Mouse (Mus musculus): ENCODE measurements around the gene Iqch. TPM values are rescaled to one million over a fixed set of nuclear protein-coding genes. Genes with fewer than 3 reads are reported as not detected.

Gene Iqch
- total RNA-seq, 4 experiments from 2014 or later, result 0.18 TPM; not detected in 3

DNA sequence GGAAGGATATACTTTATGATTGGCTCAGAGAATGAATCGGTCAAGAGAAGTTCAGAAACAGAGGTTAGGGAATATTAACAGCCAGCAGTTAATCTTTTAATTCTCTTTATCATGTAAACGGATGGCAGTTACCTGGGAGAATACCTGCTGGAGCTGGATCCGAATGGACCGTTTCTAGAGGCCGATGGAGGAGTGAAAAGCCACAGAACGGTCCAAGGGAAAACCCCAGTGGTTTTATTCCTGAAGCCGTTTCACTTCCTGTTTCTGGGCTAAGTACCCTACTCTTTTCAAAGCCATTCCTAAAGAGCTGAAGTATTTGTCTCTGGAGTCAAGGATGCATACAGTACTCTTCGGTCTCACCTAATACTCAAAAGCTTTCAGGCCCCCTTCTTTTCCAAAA, 102.4 kb downstream of the Iqch start:
- no peak for DNase-seq (ENCODE audit: low spot score in 2 of 2)

DNA sequence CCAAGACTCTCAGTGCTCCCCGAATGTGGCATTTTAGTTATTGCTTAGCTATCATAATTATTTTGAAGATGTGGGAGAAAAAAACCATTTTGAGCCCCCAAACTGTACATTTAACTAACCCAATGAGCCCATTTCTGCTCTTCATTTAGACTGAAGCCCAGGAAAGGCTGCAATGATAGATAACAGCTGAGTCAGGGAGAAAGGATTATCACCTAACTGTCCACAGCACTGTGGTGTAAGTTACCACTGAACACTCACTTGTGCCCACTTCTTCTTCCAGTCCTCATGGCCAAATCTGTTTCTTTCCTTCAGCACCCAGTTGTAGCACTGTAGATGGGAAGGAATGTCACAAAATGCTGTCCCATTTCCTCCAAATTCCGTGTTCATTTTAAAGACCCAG, 106.5 kb downstream of the Iqch start:
- DNase-seq (ENCODE audit: low spot score in 2 of 2), result no peak

DNA sequence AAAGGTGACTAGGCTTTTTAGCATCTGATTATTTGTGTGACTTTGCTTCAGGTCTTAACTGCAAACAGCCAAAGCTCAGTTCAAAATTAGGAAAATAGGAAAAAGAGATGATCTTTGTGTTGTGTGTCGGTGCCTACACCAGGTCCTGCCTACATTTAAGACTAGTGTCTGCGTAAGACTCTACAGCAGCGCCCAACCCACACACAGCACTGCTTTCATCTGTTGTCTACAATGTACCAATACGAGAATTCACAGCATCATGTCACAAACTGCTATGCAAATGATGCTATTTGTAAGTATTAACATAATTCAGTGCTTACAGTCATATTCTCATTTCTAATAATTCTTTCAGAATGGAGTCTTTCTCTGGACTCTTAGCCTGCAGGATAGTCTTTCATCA, 108.5 kb downstream of the Iqch start:
- peak; percentile 17 to 25 for DNase-seq (ENCODE audit: low spot score in 2 of 2)

DNA sequence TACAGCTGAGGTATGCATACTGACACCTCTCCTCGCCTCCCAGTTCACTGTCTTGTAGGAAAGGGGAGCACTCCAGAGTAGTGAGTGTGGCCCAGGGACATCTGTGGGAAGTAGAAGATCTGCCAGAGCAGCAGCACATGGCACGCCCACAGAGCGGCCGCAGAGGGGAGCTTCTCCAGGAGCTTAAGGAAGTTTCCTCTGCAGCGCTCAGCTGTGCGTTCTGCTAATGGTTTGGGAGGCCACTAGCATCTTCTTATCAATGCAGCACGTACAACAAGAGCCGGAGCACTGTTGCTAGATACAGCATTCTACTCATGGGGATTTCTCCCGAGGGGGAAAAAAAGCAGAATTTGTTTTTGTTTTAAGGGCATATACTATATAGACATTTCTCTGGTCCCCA, 110.0 kb downstream of the Iqch start:
- DNase-seq (ENCODE audit: low spot score in 2 of 2), result no peak

- peak in 1 of 2 experiments; percentile 31 for DNase-seq (ENCODE audit: low spot score in 2 of 2)
These were observed 111.6 kb downstream of the Iqch start for GRCm38 (mm10) chr9:63490521-63491307.

- DNase-seq (ENCODE audit: low spot score in 2 of 2), result no peak
These were observed 113.1 kb downstream of the Iqch start for GRCm38 (mm10) chr9:63489156-63489555.

GRCm38 (mm10) chr9:63465561-63465960, 136.7 kb downstream of the Iqch start:
- no peak for DNase-seq (ENCODE audit: low spot score in 2 of 2)

DNA sequence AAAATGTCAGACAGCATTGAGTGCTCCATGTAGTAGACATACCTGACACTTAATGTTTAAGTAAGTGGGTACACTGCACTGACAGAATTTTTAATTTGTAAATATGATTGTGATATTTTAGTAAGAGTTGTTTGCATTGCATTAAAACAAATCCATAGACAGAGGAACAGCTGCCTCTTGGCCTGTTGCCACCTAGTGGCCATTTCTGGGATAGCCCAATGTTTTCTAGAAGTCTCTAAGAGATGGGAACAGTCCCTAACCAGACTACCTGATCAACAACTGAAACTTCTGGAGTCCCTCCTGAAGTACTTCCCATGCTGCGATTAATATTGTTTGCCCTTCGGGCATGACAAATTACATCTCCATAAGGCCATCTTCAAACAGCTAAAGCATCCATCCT, 140.0 kb downstream of the Iqch start:
- peak; percentile 48 to 75 for DNase-seq (ENCODE audit: low spot score in 2 of 2)

DNA sequence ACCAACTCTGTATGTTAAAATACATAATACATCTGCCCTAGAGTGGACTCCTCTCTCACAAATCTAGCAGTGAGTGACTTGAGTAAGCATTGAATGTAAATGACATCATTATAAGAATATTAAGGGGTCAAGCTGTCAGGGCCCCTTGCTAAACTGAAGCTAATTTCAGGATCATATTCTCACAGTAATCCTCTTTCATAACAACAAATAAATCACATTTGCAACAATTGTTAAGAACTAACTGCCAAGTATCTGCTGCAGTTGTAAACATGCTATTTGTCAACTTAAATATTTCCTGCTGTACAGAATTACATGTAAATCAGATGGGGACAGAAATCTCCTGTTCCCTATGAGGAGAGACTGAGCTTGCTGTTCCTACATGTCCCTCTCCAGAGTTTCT, 145.9 kb downstream of the Iqch start:
- DNase-seq (ENCODE audit: low spot score in 2 of 2), result no peak

DNA sequence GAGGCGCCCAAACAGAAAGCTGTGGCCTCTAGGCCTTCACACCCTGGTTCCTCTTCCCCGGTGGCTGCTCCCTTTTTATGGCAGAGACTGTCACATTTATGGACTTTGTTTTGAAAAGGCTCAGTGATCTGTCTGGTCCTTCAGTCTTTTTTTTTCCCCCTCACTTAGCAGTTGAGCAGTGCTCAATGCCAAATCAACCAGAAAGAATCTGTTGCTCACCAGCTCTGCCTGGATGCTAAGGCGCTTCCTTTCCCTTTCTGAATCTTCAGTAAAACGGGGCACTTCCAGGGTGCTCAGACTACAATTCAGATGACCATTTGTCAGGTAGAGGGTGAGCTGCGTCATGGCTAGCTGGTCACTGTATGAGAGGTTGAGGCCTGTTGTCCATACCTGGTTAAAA, 148.0 kb downstream of the Iqch start:
- DNase-seq (ENCODE audit: low spot score in 2 of 2), result no peak

GRCm38 (mm10) chr9:63450531-63451030, 151.7 kb downstream of the Iqch start:
- DNase-seq (ENCODE audit: low spot score in 2 of 2), result no peak

- no peak for DNase-seq (ENCODE audit: low spot score in 2 of 2)
These were observed 158.6 kb downstream of the Iqch start for GRCm38 (mm10) chr9:63443695-63444094.

DNA sequence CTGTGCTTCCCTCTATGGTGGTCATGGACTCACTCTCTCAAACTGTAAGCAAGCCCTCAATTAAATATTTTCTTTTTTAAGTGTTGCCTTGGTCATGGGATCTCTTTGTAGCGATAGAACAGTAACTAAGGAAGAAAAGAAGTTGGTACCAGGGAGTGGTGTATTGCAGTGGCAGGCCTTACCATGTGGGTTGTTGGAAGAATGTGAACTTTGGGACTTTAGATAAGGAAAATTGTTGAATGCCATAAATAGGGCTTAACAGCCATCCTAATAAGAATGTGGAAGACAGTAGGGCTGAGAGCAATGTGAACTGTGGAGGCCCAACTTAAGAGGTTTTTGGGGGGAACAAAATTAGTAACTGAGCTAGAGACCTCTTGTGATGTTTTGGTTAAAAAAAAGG, 171.6 kb downstream of the Iqch start:
- DNase-seq (ENCODE audit: low spot score in 2 of 2), result no peak

DNA sequence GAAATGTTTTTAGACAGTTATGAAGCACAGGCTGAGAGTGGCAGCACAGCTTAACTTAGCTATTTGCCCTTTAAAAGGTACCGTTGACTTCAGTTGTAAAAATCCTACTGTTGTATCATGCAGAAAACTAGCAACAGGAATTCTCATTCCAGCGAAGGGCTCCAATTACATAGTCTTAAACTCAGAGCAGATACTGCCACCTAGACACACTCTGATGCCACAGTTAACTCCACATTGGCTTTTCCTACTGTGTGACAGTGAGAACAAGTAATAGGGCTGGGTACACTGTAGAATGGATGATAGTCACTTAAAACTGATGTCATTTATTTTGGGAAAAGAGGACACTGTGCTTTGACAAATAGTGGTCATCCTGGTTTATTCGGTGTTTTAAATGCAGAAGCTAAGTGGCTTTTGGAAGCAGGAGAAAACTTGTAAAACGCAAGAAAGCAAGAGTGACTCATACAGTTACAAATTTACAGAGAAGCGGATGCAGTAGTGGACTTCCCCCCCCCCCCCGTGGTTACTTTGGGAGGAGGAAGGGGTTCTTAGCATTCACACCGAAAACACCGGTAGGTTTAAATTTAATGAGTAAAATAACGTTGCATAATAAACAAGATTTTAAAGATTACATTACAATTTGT, 181.1 kb downstream of the Iqch start:
- DNase-seq (ENCODE audit: low spot score in 2 of 2), result no peak

- no peak for DNase-seq (ENCODE audit: low spot score in 2 of 2)
These were observed 181.9 kb downstream of the Iqch start for GRCm38 (mm10) chr9:63420396-63420795.

- DNase-seq (ENCODE audit: low spot score in 2 of 2), result no peak
These were observed 202.1 kb downstream of the Iqch start for GRCm38 (mm10) chr9:63400176-63400575.

DNA sequence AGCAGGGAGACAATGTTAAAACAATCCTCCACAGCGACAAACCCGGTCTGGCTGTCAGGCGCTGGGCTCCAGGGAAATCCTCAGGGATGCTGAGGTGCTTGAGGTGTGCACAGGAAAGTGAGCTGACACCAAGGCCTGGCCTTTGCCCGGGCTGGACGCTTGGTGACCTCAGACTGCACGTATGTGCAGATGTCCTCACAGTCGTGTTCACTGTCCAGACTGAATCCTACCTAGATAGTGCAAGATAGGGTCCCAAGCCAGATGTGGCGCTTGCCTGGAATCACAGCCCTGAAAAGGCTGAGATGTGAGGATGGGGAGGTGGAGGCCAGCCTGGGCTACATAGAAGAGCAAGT, 202.9 kb downstream of the Iqch start:
- DNase-seq (ENCODE audit: low spot score in 2 of 2), result no peak

DNA sequence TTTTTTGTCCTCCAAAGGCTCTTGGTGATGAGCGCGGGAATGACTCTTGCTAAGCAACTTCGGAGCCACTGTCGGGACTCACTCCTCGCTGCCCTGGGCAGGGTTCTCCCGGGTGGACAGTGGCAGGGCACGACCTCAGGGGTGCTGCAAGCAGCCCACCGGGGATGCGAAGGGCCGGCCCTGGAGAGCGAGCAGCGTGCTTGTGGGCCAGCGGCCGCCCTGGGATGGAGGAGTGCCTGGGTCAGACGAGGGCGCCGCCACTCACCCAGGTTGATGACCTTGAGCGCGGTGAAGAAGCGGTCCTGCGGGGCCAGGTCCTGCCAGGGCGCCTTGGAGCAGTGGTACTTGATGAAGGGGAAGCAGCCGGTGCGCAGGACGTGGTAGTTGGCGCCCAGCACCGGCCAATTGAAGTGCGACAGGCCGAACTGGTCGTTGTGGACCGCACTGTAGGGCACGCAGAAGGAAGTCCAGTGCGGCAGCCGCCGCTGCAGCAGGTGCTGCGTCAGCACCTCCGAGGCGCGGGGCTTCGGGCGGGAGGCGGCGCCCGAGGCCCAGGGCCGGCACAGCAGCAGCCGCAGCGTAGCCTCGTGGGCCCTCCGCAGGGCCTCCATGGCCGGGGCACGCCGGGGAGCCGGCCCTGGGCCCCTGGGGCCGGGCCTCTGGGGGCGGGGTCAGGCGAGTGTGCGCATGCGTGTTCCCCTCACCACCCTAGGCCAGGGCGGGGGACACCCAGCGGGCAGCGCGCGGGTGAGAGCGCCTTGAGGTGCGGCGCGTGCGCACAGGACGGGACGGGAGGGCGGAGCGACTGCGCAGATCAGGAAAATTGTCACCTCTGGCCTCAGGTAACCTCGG, 203.5 kb downstream of the Iqch start, which contains the start of gene 2300009A05Rik:
TSS of gene 2300009A05Rik (minus strand) at position 636 of the 852 bp plus-strand sequence.
- peak; percentile 89 to 90 for DNase-seq (ENCODE audit: low spot score in 2 of 2)

GRCm38 (mm10) chr9:63395612-63396011, 206.7 kb downstream of the Iqch start:
- peak in 1 of 2 experiments; percentile 33 for DNase-seq (ENCODE audit: low spot score in 2 of 2)

DNA sequence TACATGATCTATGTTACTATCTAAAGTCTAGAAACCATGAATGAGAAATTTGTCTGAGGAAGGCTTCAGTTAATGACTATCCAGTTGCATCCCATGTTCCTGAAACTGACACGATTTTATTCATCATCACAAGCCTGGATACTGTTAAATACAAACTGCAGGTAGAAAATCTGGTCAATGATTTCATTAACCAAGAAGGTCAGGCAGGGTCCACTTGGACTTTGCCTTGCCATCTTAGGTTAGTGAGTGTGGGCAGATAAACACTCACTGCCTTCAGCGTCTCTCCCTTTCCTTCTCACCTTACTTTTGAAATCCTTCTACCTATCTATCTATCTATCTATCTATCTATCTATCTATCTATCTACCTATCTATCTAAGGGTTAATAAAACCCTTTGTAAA, 211.0 kb downstream of the Iqch start:
- no peak for DNase-seq (ENCODE audit: low spot score in 2 of 2)

- DNase-seq (ENCODE audit: low spot score in 2 of 2), result no peak
These were observed 219.5 kb downstream of the Iqch start for GRCm38 (mm10) chr9:63382761-63383160.

- no peak for DNase-seq (ENCODE audit: low spot score in 2 of 2)
These were observed 222.0 kb downstream of the Iqch start for GRCm38 (mm10) chr9:63380326-63380725.

All from layer of hippocampus, adult 8-10 months (tissue).